Comparison of ENCODE assay signal across 13 mouse cellular contexts in genomic region chr2:102898585-102898984, GRCm38 (mm10). TPM values are rescaled to one million over a fixed set of nuclear protein-coding genes. Genes with fewer than 3 reads are reported as not detected.
DNase-seq lines count a peak whose midpoint lies in the region; ATAC-seq and TF ChIP-seq lines count a peak whose summit lies in the region.
"Had no signal": no experiment of that assay in that cellular context is flagged by ENCODE, and none has a peak within 500 bp of the region (broad histone marks: within the 10 kb centered on the region; RNA-seq: fewer than 3 reads in every experiment).

No protein-coding gene starts in this region.

- no peak for TF ChIP-seq CTCF in hindbrain, postnatal 0 days (IDR thresholded peaks at IDR 0.05; ENCODE audit: low read depth)
- TF ChIP-seq CTCF in MEL (IDR thresholded peaks at IDR 0.05 in 2 of 3, conservative IDR thresholded peaks at IDR 0.05 in 1 of 3; ENCODE audit: control insufficient read depth in 1 of 3, insufficient read depth in 1 of 3, low read depth in 2 of 3, low read length in 3 of 3, poor library complexity in 1 of 3, severe bottlenecking in 1 of 3): no peak

- 0 out of 2 replicates have a peak overlapping the region, but pooled peaks have one; percentile 5 for H3K4me2 ChIP-seq in hindbrain, postnatal 0 days (ENCODE audit: low read depth, low read length)
- H3K4me2 ChIP-seq in hindbrain, embryonic 12.5 days (replicated peaks): no peak overlapping the region
- peak overlapping the region; percentile 74 for H3K4me2 ChIP-seq in embryonic facial prominence, embryonic 15.5 days (replicated peaks)
- H3K4me2 ChIP-seq in myocyte (ENCODE audit: low read depth): peak overlapping the region; percentile 87
- no peak overlapping the region for H3K4me2 ChIP-seq in forebrain, embryonic 12.5 days
- H3K4me2 ChIP-seq: forebrain, embryonic 13.5 days had no signal

- peaks cover 65% of the 10 kb centered on the region for H3K79me2 ChIP-seq in MEL (ENCODE audit: control insufficient read depth, insufficient read depth, low read length, poor library complexity)
- peaks cover 77% of the 10 kb centered on the region for H3K79me2 ChIP-seq in myocyte (ENCODE audit: control insufficient read depth, insufficient read depth)

- TF ChIP-seq EP300 in MEL (IDR thresholded peaks at IDR 0.05; ENCODE audit: low read depth in 1 of 2, low read length in 2 of 2): no peak

- no peak overlapping the region for H3K27ac ChIP-seq in hindbrain, postnatal 0 days
- no peak overlapping the region for H3K27ac ChIP-seq in hindbrain, embryonic 12.5 days
- no peak overlapping the region for H3K27ac ChIP-seq in MEL (ENCODE audit: control insufficient read depth, low read depth, low read length)
- no peak overlapping the region for H3K27ac ChIP-seq in embryonic facial prominence, embryonic 15.5 days (replicated peaks)
- no peak overlapping the region for H3K27ac ChIP-seq in forebrain, embryonic 12.5 days
- H3K27ac ChIP-seq: forebrain, embryonic 13.5 days had no signal

- no peak for DNase-seq in hindbrain, postnatal 0 days (ENCODE audit: low spot score)
- no peak for DNase-seq in MEL (ENCODE audit: low read depth, low spot score)
- no peak for DNase-seq in thymus, postnatal 36 days
- DNase-seq: gastrocnemius, postnatal 10 days; kidney, postnatal 25 days; right cerebral cortex, postnatal 25 days; thymus, adult 18-20 months had no signal

- TF ChIP-seq RAD21 in MEL (IDR thresholded peaks at IDR 0.05; ENCODE audit: low read depth, low read length): no peak

- no peak for ATAC-seq in hindbrain, postnatal 0 days
- ATAC-seq in hindbrain, embryonic 12.5 days (ENCODE audit: low FRiP score): no peak
- ATAC-seq in embryonic facial prominence, embryonic 15.5 days (ENCODE audit: insufficient number of reproducible peaks, low FRiP score, low TSS enrichment, low read depth): no peak
- ATAC-seq in forebrain, embryonic 12.5 days (ENCODE audit: low FRiP score): no peak
- ATAC-seq: forebrain, embryonic 13.5 days; hindbrain, embryonic 16.5 days had no signal

- TF ChIP-seq POLR2A in MEL (IDR thresholded peaks at IDR 0.05; ENCODE audit: control insufficient read depth in 1 of 2, insufficient read depth in 1 of 2, low read depth in 1 of 2, low read length in 2 of 2, poor library complexity in 1 of 2) (no peak), myocyte (IDR thresholded peaks at IDR 0.05; ENCODE audit: insufficient read length, low read depth) (no peak)

- H3K4me1 ChIP-seq in hindbrain, postnatal 0 days (ENCODE audit: insufficient read depth, low read length): no peaks in the 10 kb centered on the region
- H3K4me1 ChIP-seq in hindbrain, embryonic 12.5 days: peaks cover 8% of the 10 kb centered on the region
- peaks cover 8 to 22% of the 10 kb centered on the region in 2 experiments for H3K4me1 ChIP-seq in MEL (ENCODE audit: control insufficient read depth in 1 of 2, insufficient read depth in 2 of 2, low read length in 2 of 2)
- H3K4me1 ChIP-seq in embryonic facial prominence, embryonic 15.5 days: peaks cover 39% of the 10 kb centered on the region
- peaks cover 12% of the 10 kb centered on the region for H3K4me1 ChIP-seq in forebrain, embryonic 12.5 days

- H3K9me3 ChIP-seq in hindbrain, postnatal 0 days (ENCODE audit: low read length): no peaks in the 10 kb centered on the region
- no peaks in the 10 kb centered on the region for H3K9me3 ChIP-seq in hindbrain, embryonic 12.5 days (replicated peaks)
- H3K9me3 ChIP-seq in MEL (replicated peaks; ENCODE audit: insufficient read depth, low read length): no peaks in the 10 kb centered on the region
- H3K9me3 ChIP-seq in embryonic facial prominence, embryonic 15.5 days (replicated peaks): no peaks in the 10 kb centered on the region
- no peaks in the 10 kb centered on the region for H3K9me3 ChIP-seq in forebrain, embryonic 12.5 days
- H3K9me3 ChIP-seq: forebrain, embryonic 13.5 days had no signal

- H3K9ac ChIP-seq in hindbrain, postnatal 0 days (replicated peaks; ENCODE audit: low read length): no peak overlapping the region
- H3K9ac ChIP-seq in hindbrain, embryonic 12.5 days: no peak overlapping the region
- 0 out of 2 replicates have a peak overlapping the region, but pooled peaks have one; percentile 5 for H3K9ac ChIP-seq in MEL (ENCODE audit: control insufficient read depth, low read depth, low read length, poor library complexity, severe bottlenecking)
- no peak overlapping the region for H3K9ac ChIP-seq in embryonic facial prominence, embryonic 15.5 days
- H3K9ac ChIP-seq in forebrain, embryonic 12.5 days: no peak overlapping the region
- H3K9ac ChIP-seq: forebrain, embryonic 13.5 days had no signal

- no peak overlapping the region for H3ac ChIP-seq in myocyte (ENCODE audit: control insufficient read depth, insufficient read length)

- WGBS in hindbrain, postnatal 0 days: 72% methylated on average over 3 of the region's 3 CpGs
- 85% methylated on average over 3 of the region's 3 CpGs for WGBS in hindbrain, embryonic 12.5 days
- WGBS in embryonic facial prominence, embryonic 15.5 days: 58% methylated on average over 3 of the region's 3 CpGs
- WGBS in forebrain, embryonic 12.5 days: 84% methylated on average over 3 of the region's 3 CpGs

- no peaks in the 10 kb centered on the region for H3K27me3 ChIP-seq in hindbrain, postnatal 0 days (ENCODE audit: insufficient read depth, low read length)
- peaks cover 24% of the 10 kb centered on the region for H3K27me3 ChIP-seq in hindbrain, embryonic 12.5 days
- H3K27me3 ChIP-seq in MEL (ENCODE audit: control insufficient read depth in 1 of 2, insufficient read depth in 2 of 2, low read length in 2 of 2) (no peaks in the 10 kb centered on the region), myocyte (ENCODE audit: control insufficient read depth, insufficient read depth, insufficient read length) (no peaks in the 10 kb centered on the region)
- H3K27me3 ChIP-seq in embryonic facial prominence, embryonic 15.5 days: no peaks in the 10 kb centered on the region
- peaks cover 31% of the 10 kb centered on the region for H3K27me3 ChIP-seq in forebrain, embryonic 12.5 days

- H3K36me3 ChIP-seq in hindbrain, postnatal 0 days (ENCODE audit: insufficient read depth, low read length): no peaks in the 10 kb centered on the region
- H3K36me3 ChIP-seq in hindbrain, embryonic 12.5 days: no peaks in the 10 kb centered on the region
- peaks cover 5 to 15% of the 10 kb centered on the region in 2 experiments for H3K36me3 ChIP-seq in MEL (ENCODE audit: control insufficient read depth in 1 of 2, insufficient read depth in 2 of 2, low read length in 2 of 2)
- H3K36me3 ChIP-seq in embryonic facial prominence, embryonic 15.5 days: no peaks in the 10 kb centered on the region
- peaks cover 6% of the 10 kb centered on the region for H3K36me3 ChIP-seq in myocyte (ENCODE audit: control insufficient read depth, insufficient read depth)
- no peaks in the 10 kb centered on the region for H3K36me3 ChIP-seq in forebrain, embryonic 12.5 days (replicated peaks)

- H3K4me3 ChIP-seq in hindbrain, postnatal 0 days (ENCODE audit: low read length): no peak overlapping the region
- H3K4me3 ChIP-seq in hindbrain, embryonic 12.5 days: no peak overlapping the region
- no peak overlapping the region for H3K4me3 ChIP-seq in MEL (ENCODE audit: control insufficient read depth in 1 of 2, insufficient read depth in 1 of 2, low read depth in 2 of 2, low read length in 2 of 2)
- peak overlapping the region; percentile 61 for H3K4me3 ChIP-seq in embryonic facial prominence, embryonic 15.5 days (replicated peaks)
- H3K4me3 ChIP-seq in myocyte: peak overlapping the region; percentile 82
- no peak overlapping the region for H3K4me3 ChIP-seq in forebrain, embryonic 12.5 days (replicated peaks)
- H3K4me3 ChIP-seq: forebrain, embryonic 13.5 days had no signal

TF ChIP-seq in MEL, 35 proteins besides CTCF, POLR2A, EP300 and RAD21:
- no peak for TF ChIP-seq CHD2 (IDR thresholded peaks at IDR 0.05; ENCODE audit: low read length)
- peak; percentile 79 for TF ChIP-seq ZNF384 (IDR thresholded peaks at IDR 0.05; ENCODE audit: low read depth, low read length)

TF ChIP-seq in myocyte, 11 proteins besides CTCF, POLR2A, EP300 and RAD21:
- TF ChIP-seq TCF12 (IDR thresholded peaks at IDR 0.05; ENCODE audit: insufficient read depth, poor library complexity, severe bottlenecking): no peak
- TF ChIP-seq CEBPB (IDR thresholded peaks at IDR 0.05; ENCODE audit: insufficient read depth, poor library complexity, severe bottlenecking): no peak
- no peak for TF ChIP-seq TCF3 (IDR thresholded peaks at IDR 0.05; ENCODE audit: insufficient read length, low read depth)
- TF ChIP-seq E2F4 (IDR thresholded peaks at IDR 0.05; ENCODE audit: insufficient read depth): no peak
- TF ChIP-seq SRF (IDR thresholded peaks at IDR 0.05; ENCODE audit: control insufficient read depth, insufficient read length, low read depth): no peak
- no peak for TF ChIP-seq MYOG (IDR thresholded peaks at IDR 0.05; ENCODE audit: control insufficient read depth in 1 of 3, insufficient read depth in 1 of 3, insufficient read length in 2 of 3, low read depth in 2 of 3)

RNA-seq across cellular contexts. Expression of gene Cd44, which starts 2.9 kb away (rescaled TPM):
- total RNA-seq in hindbrain, postnatal 0 days (2014; rRNA removed): 7.0 and 10.4 TPM in 2 replicates
- polyA plus RNA-seq in hindbrain, postnatal 0 days (2015; fragmentation: Nextera tagmentation; extraction: Ambion mirVana): 5.2 and 6.0 TPM in 2 replicates
- polyA plus RNA-seq in hindbrain, embryonic 12.5 days (2016; fragmentation: Nextera tagmentation; extraction: Ambion mirVana): 3.9 and 5.4 TPM in 2 replicates
- 43.8 and 58.5 TPM in 2 replicates for total RNA-seq in MEL (2012; rRNA removed)
- polyA plus RNA-seq in MEL (2012; ENCODE audit: insufficient read depth in 1 of 2, insufficient read length in 2 of 2, low read depth in 1 of 2, low replicate concordance in 2 of 2, missing spikeins in 1 of 2) (100 to 1,000 TPM in 1 of 2 experiments, 10 to 100 TPM in 1; 53.9 to 226 TPM), myocyte (2012; fragmentation: generic; extraction: Trizol) (77.1 TPM)
- 56.9 and 58.9 TPM in 2 replicates for polyA plus RNA-seq in embryonic facial prominence, embryonic 15.5 days (2015; fragmentation: Nextera tagmentation; extraction: Ambion mirVana)
- polyA plus RNA-seq in forebrain, embryonic 12.5 days (2016; fragmentation: Nextera tagmentation; extraction: Ambion mirVana): 1.9 and 2.3 TPM in 2 replicates

Comparison
In these comparisons a context has a peak if more than half of its experiments do, and no peak if none do; other contexts are left out.
1. H3K4me2 ChIP-seq: peak in hindbrain, postnatal 0 days (single experiment), embryonic facial prominence, embryonic 15.5 days (single experiment) and myocyte (single experiment); none in hindbrain, embryonic 12.5 days (single experiment) and forebrain, embryonic 12.5 days (single experiment).
2. H3K4me3 ChIP-seq: peak in embryonic facial prominence, embryonic 15.5 days (single experiment) and myocyte (single experiment); none in hindbrain, postnatal 0 days (single experiment), hindbrain, embryonic 12.5 days (single experiment), MEL (0 of 2) and forebrain, embryonic 12.5 days (single experiment).